Mouse (Mus musculus) retina, adult 2 months (tissue): ENCODE measurements around the gene Efhc2.

Experiments
- DNase-seq: peaks from one replicate; pipeline ENCODE4 v3.0.0-alpha.2; 2012; ENCODE audit warnings: low read depth, low spot score

The Efhc2 gene

DNA sequence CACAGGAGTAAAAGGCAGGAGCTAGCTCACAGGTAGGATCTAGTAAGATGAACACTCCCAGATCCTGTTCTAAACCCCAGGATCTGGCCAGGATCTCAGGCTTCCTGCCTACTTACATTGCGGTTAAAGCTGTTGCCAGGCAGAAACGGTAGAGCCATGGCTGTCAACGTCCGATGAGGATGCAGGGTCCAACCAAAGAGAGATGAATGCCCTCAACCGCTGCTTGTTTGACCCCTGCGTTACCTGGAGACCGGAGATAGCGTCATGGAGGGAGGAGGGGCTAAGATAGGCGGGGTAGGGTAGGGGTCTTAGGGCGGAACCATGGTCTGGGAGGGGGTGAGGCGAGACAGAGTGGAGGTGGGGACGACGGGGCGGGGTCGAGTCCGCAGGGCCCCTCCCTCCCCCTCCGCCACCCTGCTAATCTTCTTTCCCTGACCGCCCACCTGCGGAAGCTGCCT, at the start of gene Efhc2:
Gene Efhc2 (minus strand): TSS at position 243 of the 458 bp plus-strand sequence.
- no peak for DNase-seq

DNA sequence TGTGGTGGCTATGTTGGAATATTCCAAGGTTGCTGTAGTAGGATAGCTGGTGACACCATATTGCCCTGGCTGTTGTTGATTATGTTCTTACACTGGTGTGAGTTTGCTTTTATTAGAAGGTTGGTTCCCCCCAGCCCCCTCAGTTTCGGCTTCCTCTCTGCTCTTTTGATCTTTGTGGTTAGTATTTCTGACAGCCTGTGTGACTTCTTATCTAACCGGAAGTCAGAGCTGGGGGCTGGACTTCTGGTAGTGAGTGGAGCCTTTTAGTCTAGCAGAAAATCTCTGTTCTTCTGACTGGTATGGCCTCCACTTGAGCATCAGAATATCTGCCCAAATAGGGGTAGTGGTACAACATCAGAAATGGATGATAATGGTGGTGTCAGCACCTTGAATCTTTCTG, 45.9 kb upstream of the Efhc2 start:
- DNase-seq: no peak

DNA sequence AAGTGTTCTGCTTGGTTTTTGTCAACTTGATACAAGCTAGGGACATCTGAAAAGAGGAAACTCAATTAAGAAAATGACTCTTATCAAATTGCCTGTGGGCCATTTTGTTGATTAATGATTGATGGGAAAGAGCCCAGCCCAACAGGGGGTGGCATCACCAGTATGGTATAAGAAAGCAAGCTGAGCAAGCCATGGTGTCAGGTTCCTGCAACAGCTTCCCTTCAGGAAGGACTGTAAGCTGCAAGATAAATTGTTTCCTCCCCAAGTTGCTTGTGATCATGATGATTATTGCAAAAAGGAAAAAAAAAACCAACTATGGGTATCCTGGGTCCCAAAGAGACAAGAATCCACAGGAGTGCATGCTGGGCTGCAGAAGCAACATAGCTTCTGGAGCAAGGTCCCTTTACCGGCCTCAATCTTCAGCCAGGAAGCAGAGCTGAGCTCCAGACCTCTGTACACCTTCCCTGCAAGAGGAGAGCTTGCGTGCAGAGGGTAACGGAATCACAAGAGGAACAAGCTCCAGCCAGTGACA, 18.8 kb downstream of the Efhc2 start:
- DNase-seq: no peak

DNA sequence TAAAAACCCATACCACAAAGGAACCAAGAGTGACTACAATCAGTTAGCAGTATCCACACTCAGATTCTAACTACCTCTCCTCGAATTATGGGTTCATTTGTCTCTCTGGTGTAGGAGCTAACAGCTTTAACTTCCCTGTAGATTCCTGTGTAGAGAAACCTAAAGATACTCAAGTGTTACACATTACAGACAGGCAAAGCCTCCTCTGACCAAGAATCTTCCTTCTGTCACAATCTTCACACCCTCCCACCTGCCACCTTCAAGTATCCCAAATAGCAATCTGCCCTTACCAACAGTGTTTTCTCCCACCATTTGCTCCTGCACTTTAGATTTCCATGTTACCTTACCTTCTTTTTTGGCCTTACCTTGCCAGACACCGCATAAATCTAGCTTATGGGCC, 35.3 kb downstream of the Efhc2 start:
- DNase-seq: no peak

DNA sequence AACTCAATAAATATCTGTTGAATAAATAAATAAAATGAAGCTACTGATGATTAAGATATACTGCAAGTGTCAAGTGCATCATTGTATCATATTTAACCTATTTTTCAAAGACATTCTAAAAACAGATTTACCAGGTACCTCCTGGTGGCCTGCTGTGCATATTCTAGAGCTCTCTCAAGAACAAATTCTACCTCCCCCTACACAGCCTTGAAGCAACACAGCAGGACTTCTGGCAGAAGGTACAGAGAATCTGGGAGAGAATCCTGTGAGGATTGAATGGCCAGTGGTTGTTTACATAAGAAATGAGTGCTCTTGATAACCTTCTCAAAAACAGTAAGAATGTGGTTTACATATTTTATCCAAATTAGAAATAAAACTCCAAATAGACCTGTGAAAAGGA, 94.0 kb downstream of the Efhc2 start:
- DNase-seq: no peak

DNA sequence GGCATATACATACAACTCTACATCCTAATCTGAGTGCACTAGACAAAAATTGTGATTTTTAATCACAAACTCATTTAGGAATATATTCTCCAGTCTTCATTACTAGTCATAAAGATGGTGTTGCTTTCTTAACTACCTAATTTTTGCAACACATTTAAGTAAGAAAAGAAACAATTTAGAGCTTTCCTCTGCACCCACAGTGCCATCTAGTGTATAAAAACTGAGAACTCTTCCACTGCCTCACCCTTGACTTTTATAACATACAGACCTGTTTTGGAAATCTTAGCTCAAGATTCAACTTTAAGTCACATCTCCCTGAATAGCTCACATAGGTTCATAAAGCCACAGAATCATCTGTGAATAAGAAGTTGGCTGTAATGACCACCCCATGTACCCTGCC, 101.7 kb downstream of the Efhc2 start:
- no peak for DNase-seq

DNA sequence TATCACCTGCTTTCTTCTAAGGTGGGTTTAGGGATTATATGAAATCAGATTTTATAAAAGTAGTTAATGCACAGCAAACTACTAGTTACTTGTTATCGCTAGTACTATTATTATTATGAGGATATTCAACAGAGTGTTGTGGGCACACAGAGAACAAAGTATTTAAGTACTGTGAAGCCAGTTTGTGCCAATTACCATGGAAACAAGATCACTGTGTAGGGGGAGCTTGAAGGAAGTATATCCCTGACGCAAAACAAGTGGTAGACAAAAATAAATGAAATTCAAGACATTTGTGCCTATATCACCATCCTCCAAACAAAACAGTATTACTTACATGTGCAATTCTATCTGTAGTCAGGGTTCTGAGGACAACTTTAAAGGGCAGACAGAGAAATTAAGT, 105.7 kb downstream of the Efhc2 start:
- no peak for DNase-seq

DNA sequence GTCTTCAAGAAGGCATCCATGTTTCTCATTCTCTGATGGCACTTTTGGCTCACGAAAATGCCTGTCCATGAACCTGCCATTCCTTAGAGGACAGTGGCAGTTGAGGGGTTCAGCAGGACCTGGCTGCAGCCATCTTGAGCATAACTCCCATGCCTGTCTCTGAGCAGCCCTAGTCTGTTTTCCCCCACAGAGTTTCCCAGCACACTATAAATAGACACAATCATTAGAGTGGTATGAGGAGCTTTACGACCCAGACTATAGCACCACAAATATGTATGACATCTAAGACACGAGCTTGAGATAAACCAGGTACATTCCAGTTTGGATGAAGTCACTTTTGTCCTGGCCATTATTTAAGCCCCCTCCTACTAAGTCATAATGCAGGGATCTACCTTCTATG, 143.4 kb downstream of the Efhc2 start:
- DNase-seq: no peak

DNA sequence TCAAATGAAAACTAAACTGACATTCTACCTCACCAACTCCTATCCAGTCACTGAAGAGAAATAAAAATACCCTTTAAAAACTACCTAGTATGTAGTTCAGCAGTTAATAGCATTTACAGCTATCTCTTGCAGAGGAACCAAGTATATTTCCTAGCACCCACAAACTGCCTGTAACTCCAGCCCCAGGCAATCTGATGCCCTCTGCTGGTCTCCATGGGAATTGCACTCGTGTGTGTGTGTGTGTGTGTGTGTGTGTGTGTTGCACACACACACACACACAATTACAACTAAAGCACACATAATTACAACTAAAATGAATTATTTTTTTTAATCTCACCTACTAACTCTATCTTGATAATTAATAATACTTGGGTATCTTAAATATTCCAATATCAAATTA, 153.5 kb downstream of the Efhc2 start:
- DNase-seq: no peak
